Mouse (Mus musculus) monocyte, adult 2 months (primary cell): Measurements from ENCODE around the gene Mfsd11.

Experiments
- DNase-seq, 2 experiments: peaks; one replicate each; pipeline ENCODE4 v3.0.0; 2022; ENCODE audit warnings: low spot score in 2 of 2, low read depth in 1 of 2

The Mfsd11 gene

DNA sequence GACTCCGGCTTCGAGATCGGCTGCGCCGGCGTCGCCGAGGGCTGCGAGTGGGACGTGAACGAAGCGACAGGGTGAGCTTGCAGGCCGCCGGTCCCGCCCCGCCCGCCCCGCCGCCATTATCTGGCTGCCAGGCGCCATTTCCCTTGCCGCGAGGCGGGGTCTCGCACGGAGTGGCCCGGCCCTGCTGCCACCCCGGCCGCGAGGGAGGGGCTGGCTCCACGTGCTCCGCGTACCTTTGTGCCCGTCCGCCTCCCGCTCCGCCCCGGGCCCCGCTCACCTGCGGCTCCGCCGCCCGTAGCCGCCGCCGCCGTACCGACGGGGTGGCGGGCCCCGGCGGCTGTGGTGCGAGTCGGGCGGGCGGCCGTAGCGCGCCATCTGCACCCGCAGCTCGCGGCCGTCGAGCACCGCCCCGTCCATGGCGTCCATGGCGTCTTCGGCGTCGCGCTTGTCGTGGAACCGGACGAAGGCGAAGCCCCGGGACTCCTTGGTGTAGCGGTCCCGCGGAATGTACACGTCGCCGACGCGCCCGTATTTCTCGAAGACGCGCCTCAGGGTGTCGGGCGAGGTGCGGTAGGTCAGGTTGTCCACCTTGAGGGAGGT lies at the start of gene Mfsd11:
Gene Mfsd11 (plus strand): TSS at position 150 of the 600 bp plus-strand sequence.
- peak; percentile 12 to 57 for DNase-seq

- no peak for DNase-seq
Observed at GRCm38 (mm10) chr11:116802709-116803108, 49.5 kb upstream of the Mfsd11 start.

DNA sequence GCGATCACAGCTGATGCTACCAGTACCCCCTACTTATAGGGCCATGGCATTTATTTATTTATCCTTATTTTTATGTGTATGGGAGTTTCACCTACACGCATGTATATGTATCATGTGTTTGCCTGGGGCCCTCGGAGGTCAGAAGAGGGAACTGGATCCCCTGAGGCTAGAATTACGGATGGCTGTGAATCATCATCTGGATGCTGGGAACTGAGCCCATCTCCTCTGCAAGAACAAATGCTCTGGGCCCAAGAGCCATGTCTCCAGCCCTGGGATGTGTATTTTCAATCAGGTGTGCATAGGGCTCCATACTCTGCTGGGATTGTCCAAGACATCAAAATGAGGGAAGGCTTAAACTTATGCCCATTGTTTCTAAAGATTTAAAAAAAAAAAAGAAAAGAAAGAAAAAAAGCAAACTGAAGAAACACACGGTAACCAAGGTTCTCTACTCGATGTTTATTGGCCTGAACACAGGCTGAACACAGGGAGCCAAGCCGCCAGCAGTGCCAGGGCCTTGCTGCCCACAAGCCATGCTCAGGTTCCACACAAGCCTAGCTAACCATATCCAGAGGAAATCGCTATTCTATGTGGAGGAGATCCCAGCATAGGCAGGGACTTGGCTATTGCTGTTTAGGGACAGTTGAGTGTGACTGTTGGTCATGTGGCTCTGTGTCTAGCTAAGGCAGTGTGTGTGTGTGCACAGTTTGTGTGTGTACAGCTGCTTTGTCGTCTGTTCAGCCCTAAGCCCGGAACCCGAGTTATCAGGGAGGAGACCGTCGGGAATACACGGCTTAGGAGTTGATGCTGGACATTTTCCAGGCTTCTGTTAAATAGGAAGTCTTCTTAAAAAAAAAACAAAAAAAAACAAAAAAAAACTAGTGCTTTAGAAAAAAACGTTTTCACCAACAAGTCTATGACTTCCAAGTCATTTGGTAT lies 45.8 kb upstream of the Mfsd11 start:
- DNase-seq = no peak

DNA sequence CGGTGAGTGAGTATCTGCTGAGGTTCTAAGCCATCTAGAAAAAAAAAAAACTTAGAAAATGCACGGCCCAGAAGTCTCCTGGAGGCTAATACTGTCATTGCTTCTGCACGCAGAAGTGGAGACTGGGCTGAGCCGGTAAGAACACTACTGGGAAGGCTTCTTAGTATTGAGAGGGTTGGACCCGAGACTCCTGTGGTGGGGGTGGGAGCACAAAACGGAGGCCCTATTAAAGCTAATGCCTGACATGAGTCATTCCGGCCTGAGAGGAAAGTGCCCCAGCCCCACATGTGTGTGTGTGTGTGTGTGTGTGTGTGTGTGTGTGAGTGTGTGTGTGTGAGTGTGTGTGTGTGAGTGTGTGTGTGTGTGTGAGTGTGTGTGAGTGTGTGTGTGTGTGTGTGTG lies 45.1 kb upstream of the Mfsd11 start:
- DNase-seq = no peak

DNA sequence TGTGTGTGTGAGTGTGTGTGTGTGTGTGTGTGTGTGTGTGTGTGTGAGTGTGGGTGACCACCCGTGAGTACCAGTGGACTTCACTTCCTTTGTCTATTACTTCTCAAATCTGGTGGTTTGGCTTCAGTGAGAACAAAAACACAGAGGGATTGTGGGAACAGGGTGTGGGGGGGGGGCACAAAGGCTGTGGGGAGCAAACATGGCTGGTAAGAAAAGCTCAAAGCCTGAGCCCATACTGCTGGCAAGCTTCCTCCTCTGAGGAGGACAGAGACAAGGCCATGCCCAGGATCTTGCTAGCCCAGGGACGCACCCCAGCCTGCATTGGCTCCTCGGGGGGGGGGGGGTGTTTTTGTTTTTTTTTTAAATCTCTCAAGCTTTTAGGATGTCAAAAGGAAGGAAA lies 44.7 kb upstream of the Mfsd11 start:
- no peak for DNase-seq

- peak; percentile 42 to 56 for DNase-seq
Observed at GRCm38 (mm10) chr11:116807938-116808606, 44.2 kb upstream of the Mfsd11 start.

- no peak for DNase-seq
Observed at GRCm38 (mm10) chr11:116808811-116809395, 43.3 kb upstream of the Mfsd11 start.

DNA sequence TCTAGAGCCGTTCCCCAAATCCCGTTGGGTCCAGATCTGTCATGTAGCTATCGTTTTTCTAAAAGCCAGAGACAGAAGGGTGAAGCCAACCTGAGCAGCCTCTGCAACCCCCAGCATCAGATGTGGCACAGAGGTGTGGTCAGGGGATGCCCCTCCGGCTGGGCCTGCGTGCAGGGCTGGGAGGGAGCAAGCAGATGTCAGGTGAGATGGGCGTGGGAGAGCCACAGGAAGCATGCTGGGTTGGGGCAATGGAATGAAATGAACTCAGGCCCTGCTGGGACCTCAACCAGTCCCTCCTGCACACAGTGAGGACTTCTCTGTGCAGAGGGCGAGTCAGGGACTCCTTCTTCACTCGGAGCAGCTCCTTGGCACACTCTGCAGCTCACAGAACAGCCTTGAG lies 42.7 kb upstream of the Mfsd11 start:
- DNase-seq = no peak

DNA sequence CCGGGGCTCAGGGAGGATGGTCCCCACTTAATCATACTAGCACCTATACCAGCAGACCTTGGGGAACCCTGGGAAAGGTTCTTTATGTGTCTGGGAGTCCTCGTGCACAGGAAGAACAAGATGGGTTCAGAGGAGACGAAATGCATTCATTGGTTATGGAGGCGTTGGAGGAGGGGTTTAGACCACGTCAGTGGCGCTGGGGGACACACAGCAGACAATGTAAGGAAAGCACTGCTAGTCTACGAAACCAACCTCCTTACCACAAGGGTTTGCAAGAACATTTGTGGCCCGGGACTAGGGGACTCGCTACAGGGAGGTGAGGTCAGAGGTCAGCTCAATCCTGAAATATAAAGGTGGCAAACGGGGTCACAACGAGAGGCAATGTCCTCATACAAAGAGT lies 41.7 kb upstream of the Mfsd11 start:
- DNase-seq = no peak

DNA sequence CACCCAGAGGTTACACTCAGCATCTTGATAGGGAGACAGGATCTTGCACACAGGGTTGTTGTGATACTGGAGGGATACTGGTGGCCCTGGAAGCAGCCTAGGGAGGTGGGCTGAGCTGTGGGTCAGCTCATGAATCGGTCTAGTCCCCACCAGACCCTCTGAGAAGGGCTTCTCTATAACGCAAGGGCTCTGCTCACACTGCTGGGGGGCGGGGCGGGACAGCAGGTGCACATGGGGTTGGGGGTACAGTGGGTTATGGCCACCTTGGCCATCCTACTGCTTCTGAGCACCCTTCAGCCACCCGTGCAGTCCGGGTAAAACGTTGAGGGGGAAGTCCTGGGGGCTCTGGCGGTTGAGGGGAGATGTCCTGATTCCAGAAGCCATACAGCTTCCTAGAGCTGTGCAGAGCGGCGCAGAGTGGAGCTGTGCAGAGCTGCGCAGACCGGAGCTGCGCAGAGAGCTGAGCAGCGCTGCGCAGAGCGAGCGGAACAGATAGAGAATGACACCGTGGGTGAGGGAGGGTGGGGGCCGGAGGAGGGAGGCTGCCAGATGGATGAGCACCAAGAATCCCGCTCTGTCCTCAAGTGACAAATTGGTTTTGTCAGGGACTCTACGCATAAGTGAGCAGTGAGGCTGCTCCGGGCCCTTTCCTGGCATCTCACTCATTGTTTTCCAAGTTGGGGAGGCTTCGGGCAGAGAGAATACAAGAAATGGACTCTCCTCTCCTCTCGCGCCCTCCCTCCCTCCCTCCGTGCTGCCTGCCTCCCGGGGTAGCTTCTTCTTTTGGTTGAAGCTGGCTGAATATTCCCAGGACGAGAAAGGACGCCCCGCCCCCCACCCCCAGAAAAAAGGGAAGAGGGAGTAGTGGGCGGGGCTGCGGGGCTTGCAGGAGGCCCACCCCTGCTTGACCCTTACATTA lies 41.0 kb upstream of the Mfsd11 start:
- no peak for DNase-seq

GRCm38 (mm10) chr11:116812793-116813529 lies 39.3 kb upstream of the Mfsd11 start:
- no peak for DNase-seq

GRCm38 (mm10) chr11:116813610-116814009 lies 38.6 kb upstream of the Mfsd11 start:
- no peak for DNase-seq

DNA sequence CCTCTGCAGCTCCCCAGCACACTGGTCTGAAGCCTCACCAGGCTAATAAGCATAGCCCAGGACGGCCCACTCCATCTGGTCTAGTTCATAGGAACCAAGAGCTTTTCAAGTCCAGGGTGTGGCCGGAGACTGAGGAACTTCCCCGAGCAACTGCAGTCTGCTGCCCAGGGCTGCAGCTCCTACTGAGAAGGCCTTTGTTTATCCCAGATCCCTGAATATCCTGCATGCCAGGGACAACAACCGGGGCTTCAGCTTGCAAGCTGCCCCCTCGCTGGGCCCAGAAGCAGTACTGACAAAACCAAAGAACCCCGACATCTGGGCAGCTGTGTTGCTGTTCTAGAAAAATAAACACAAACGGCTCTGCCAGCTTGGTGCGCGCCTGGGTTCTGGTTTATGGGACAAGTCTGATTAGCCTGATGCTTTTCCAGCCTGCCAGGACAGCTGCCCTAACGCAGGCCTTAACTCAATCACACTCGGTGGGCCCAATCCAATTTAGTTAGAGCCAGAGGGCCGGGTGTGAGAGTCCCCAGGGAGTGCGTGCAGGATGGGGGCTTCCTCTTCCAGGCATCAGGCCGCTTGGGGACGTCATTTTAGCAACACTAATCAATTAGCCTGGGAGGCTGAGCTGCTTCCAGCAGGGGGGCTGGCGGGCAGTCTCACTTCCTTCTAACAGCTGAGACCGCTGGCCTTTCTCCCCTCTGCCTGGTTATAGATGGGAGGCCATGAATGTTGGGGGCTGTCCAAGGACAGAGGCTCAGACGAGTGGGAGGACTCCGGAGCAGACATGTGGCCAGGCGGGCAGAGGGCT lies 38.0 kb upstream of the Mfsd11 start:
- DNase-seq = peak in 1 of 2 experiments; percentile 28

GRCm38 (mm10) chr11:116814884-116815415 lies 37.3 kb upstream of the Mfsd11 start:
- no peak for DNase-seq

DNA sequence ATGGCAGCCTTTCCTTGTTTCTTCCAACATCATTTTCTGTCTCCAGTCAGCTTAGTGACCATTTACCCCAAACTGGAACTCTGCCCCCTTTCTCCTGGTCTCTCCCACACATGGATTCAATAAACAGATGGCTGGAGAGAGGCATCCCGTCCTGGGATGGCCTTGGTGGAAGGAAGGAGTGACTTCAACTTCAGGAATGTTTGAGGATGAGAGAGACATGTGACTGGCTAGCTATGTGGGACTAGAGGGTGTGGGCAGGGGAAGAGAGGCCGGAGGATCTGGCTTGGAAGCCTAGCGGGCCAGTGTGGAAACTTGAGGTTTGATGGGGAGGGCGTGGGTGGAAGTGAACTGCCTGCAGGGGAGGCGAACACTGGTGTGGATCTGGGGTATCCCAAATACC lies 35.5 kb upstream of the Mfsd11 start:
- no peak for DNase-seq

DNA sequence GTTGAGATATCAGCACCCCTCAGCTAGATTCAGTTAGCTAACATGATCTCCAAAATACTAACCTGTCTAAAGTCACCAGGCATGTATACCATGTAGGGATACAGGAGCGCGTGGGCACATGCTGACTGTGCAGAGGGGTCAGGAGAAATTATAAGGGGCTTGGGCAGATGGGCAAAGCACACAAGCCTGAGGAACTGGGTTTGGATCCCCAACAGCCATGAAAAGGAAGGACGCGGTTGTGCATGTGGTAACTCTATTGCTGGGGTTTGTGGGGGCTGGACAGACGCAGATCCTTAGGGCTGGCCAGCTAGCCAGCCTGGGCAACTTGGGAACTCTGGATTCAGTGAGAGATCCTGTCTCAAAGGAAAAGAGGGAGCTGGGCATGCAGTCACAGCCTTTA lies 34.7 kb upstream of the Mfsd11 start:
- no peak for DNase-seq

DNA sequence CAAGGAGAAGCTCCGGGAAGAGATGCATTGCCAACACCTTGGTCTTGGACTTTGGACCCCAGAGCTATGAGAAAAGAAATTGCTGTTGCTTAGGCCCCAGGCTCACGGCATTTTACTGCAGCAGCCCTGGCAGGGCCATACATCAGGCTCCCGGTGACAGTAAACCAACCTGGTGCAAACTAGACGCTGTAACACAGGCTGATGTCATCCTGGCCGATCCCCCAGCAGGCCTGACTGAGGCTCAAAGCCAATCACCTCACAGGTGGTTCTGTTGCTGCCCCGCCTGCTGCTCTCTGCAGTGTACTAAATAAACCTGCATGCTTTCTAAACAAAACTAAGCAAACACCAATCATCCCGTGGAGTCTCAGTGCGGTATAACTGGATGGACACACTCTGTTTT lies 33.5 kb upstream of the Mfsd11 start:
- no peak for DNase-seq

- DNase-seq = no peak
Observed at GRCm38 (mm10) chr11:116819932-116820593, 32.2 kb upstream of the Mfsd11 start.
